Mouse (Mus musculus): ENCODE data around the gene Chchd6.

Chchd6 gene

GRCm38 (mm10) chr6:89338733-89339132 lies 256.7 kb downstream of the Chchd6 start:
- no peak for TF ChIP-seq POU5F1 (IDR thresholded peaks at IDR 0.05; ENCODE audit: borderline replicate concordance, low read length)
- TF ChIP-seq CTCF (conservative IDR thresholded peaks at IDR 0.05; ENCODE audit: low read length) = no peak
- TF ChIP-seq NANOG (IDR thresholded peaks at IDR 0.05; ENCODE audit: borderline replicate concordance, low read length) = no peak
- Histone ChIP-seq H3K36me3 (ENCODE audit: insufficient read depth, low read length) (peaks cover 99% of the 10 kb centered on the region), H3K27me3 (ENCODE audit: insufficient read depth, low read length) (no peaks in the 10 kb centered on the region), H3K9me3 (ENCODE audit: low read length) (no peaks in the 10 kb centered on the region), H3K4me1 (replicated peaks; ENCODE audit: low read depth, low read length) (peaks cover 10% of the 10 kb centered on the region), H3K4me3 (replicated peaks; ENCODE audit: low read length) (no peak overlapping the region)

- H3K36me3 ChIP-seq (ENCODE audit: insufficient read depth, low read length) = peaks cover 99% of the 10 kb centered on the region
Observed at GRCm38 (mm10) chr6:89337574-89337973, 257.9 kb downstream of the Chchd6 start.

GRCm38 (mm10) chr6:89333964-89334702 lies 261.3 kb downstream of the Chchd6 start:
- H3K4me3 ChIP-seq (replicated peaks; ENCODE audit: low read length) = no peak overlapping the region
- H3K27me3 ChIP-seq (ENCODE audit: insufficient read depth, low read length) = no peaks in the 10 kb centered on the region
- no peaks in the 10 kb centered on the region for H3K9me3 ChIP-seq (ENCODE audit: low read length)
- TF ChIP-seq POU5F1 (IDR thresholded peaks at IDR 0.05; ENCODE audit: borderline replicate concordance, low read length) = no peak
- TF ChIP-seq NANOG (IDR thresholded peaks at IDR 0.05; ENCODE audit: borderline replicate concordance, low read length) = no peak
- no peak for TF ChIP-seq CTCF (conservative IDR thresholded peaks at IDR 0.05; ENCODE audit: low read length)
- H3K36me3 ChIP-seq (ENCODE audit: insufficient read depth, low read length) = peaks cover 99% of the 10 kb centered on the region
- peaks cover 9% of the 10 kb centered on the region for H3K4me1 ChIP-seq (replicated peaks; ENCODE audit: low read depth, low read length)

More at GRCm38 (mm10) chr6:89337574-89337973, 257.9 kb downstream of the Chchd6 start:
- no peak for TF ChIP-seq POU5F1 (IDR thresholded peaks at IDR 0.05; ENCODE audit: borderline replicate concordance, low read length)
- no peak for TF ChIP-seq NANOG (IDR thresholded peaks at IDR 0.05; ENCODE audit: borderline replicate concordance, low read length)
- no peak for TF ChIP-seq CTCF (conservative IDR thresholded peaks at IDR 0.05; ENCODE audit: low read length)
- no peaks in the 10 kb centered on the region for H3K9me3 ChIP-seq (ENCODE audit: low read length)
- H3K4me1 ChIP-seq (replicated peaks; ENCODE audit: low read depth, low read length) = peaks cover 9% of the 10 kb centered on the region
- no peak overlapping the region for H3K4me3 ChIP-seq (replicated peaks; ENCODE audit: low read length)
- no peaks in the 10 kb centered on the region for H3K27me3 ChIP-seq (ENCODE audit: insufficient read depth, low read length)

All from E14TG2a.4 (cell line).